Mouse (Mus musculus) brain, embryonic 14.5 days (tissue): ENCODE measurements at regions not wholly inside any gene's neighbourhood (a gene's known extent, or its start where the extent isn't known, plus 50 kb on each side); places are given as distances from the start of the nearest gene placed in this dataset.
"Not testable (repeated sequence)": the region's sequence is repeated elsewhere in the genome, so short reads cannot be mapped to it uniquely, and the experiment has no call there.

Source experiments
- DNase-seq: peaks from one replicate; pipeline ENCODE4 v3.0.0-alpha.2; 2011; ENCODE audit warnings: low read depth
- CTCF ChIP-seq: fragments of 200-500 bp; IDR thresholded peaks from 2 replicates; pipeline ENCODE4 v1.5.1; 2012; ENCODE audit warnings: inconsistent platforms, mild to moderate bottlenecking, moderate library complexity, borderline replicate concordance; ENCODE audit not compliant: insufficient read depth, insufficient read length; ENCODE audit errors: extremely low read depth
- POLR2A ChIP-seq: fragments of 200-500 bp; IDR thresholded peaks from 2 replicates; pipeline ENCODE4 v1.6.1; 2012; ENCODE audit warnings: mild to moderate bottlenecking, inconsistent platforms, borderline replicate concordance; ENCODE audit not compliant: poor library complexity, insufficient read depth, insufficient read length, severe bottlenecking; ENCODE audit errors: extremely low read depth

DNA sequence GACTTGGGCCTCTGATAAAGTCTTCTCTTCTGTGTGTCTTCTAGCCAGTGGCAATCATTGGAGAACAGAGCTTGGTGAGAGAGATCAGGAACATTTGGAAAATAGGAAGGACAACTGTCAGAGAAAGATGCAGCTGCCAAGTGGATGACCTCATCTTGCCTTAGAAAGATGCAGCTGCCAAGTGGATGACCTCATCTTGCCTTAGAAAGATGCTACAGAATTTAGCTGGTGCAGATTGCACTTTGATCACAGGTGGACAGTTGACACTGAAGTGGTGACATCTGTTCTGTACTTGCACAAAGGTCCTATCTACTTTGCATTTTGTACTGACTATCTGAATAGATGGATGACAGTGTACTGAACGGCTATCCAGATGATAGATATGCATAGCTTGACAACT is 163.1 kb downstream of the Ube2e3 start:
- DNase-seq = peak; percentile 15
- TF ChIP-seq CTCF (no peak), POLR2A (no peak)

DNA sequence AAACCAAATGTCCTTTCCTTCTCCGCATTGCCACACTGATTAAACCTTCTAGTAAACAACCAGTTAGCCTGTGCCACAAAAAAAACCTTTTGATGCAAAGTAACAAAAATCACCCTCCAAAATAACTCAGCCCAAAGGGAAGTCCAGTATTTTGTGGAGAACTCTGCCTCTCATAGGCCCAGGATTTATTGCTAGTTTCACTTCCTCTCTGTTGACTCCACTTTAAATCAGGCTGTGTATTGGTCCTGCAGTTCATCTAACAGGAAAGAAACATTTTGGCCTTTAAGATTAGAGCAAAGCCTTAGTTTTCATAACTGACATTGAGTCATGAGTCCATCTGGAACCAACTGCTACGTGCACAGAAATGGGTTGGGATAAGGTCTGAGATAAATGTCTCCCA is 168.4 kb downstream of the Ube2e3 start:
- DNase-seq = no peak
- TF ChIP-seq POLR2A (no peak), CTCF (no peak)

DNA sequence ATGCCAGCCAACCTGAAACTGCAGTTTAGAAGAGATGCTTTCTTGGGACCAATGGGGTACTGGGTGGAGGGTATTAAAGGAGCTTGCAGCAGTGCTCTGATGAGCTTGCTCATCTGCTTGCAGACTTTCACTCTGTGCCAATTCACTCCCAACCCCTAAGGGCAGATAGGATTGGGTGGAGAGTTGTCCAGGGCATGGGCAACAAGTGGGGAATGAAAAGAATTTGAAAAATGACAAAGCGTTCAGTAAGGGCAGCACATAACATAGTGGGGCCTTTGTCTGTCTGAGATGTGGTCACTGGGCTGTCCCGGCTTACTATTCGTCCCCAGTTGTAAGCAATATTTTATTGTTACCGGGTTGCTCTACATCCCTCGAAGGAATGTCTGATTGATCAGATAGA is 170.7 kb downstream of the Ube2e3 start:
- TF ChIP-seq POLR2A (no peak), CTCF (no peak)
- DNase-seq = no peak

DNA sequence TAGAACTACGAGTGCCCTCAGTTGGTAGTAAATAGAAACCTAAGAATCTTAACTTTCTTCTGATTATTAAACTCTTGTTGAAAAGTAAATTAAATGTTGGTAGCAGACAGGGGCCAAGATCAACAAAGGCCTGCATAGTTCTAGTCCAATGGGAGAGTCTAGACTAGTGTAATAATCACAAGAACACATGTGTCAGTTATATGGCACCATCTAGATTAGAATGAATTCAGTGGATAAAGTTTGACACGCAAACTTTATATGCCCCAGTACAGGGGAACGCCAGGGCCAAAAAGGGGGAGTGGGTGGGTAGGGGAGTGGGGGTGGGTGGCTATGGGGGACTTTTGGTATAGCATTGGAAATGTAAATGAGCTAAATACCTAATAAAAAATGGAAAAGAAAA is 176.9 kb downstream of the Ube2e3 start:
- DNase-seq = not testable (repeated sequence)

DNA sequence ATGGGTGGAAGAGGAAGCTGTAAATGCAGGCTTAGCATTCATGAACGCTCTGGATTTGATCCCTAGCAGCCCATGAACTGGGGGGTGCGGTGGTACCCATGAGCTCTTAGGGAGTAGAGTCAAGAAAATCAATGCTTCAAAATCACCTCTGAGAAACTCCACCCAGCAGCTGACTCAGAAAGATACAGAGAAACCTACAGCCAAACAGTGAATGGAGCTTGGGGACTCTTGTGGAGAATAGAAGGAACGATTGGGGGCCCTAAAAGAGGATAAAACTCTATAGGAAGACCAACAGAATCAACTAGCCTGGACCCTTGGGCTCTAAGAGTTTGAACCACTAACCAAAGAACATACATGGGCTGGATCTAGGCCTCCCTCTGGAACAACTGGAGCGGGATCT is 177.6 kb downstream of the Ube2e3 start:
- DNase-seq = no peak
- TF ChIP-seq POLR2A = no peak
- no peak for TF ChIP-seq CTCF

DNA sequence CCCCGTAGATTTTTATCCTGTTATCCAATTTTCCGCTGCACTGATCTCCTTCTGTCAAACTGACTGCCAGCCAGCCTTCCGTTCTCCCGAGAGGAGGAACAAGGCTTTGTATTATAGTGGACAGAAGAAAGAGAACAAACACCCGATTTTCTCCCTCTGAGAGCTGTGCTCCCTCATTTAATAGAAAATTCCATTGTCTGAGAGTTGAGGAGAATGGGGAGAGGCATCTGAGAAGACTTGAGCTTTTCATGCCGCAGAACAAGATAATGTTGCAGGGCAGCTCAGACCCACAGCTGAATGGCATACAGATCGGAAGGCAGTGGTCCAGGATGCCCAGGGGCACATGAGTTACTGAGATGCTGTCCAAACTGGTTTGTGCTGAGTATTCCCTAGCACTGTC is 180.1 kb downstream of the Ube2e3 start:
- peak; percentile 89 for DNase-seq
- TF ChIP-seq POLR2A = no peak; the same call in 1 of the 2 replicates
- TF ChIP-seq CTCF = no peak

DNA sequence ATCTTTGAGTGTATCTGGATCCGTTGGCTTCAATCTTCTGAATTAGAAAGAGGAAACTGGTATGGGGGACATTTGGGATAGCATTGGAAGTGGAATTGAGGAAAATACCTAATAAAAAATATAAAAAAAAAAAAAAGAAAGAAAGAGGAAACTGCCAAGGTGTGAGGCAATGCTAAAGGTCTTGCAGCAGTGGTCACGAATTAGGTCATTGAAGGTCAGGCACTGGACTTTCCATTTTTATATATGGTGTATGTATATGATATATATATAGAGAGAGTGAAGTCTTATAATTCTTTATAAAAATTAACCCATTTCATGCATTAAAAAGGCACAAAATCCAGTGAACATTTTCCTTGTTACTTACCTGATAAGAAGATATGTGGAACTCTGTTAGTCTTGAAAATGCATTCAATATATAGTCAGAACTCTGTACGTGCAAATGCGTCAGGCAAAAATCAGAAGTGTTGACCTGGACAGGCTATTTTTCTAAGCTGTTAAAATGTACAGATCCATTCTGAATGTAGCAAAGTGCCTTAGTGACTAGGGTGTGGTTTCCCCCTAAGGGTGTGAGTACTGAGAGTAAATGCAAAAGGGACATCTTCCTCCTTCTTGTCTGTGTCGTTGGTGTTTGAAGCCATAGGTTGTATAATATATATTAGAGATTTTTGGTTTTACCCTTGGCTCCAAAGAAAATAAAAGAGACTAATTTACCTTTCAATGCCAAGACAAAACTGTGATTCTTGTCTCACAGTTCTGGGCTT is 181.0 kb downstream of the Ube2e3 start:
- no peak for TF ChIP-seq POLR2A
- TF ChIP-seq CTCF = no peak
- no peak for DNase-seq

DNA sequence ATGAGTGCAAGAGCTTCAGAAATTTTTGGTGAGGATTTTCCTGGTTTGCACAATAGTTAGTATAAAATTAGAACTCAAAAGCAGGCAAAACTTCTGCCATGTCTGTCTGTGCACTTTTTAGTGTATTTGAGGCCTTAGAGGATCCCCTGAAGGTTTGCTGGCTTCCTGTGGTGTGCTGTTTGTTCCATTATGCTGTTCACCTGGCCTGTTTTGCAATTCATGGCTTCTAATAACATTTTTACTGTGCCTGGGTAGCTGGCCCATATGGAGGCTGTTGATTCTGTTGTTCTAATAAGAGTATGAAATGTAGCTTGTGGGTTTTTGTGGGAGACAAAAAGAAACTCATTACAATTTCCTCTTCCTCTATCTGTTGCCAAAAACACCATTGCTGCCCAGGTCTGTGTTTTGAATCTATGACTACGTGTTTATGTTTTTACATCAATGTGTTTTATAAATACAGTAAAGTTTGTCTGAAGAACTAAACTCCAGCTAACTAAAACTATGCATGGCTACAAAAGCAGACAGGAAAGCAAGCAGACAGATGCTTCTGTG is 182.6 kb downstream of the Ube2e3 start:
- TF ChIP-seq CTCF = no peak
- no peak for TF ChIP-seq POLR2A
- no peak for DNase-seq

DNA sequence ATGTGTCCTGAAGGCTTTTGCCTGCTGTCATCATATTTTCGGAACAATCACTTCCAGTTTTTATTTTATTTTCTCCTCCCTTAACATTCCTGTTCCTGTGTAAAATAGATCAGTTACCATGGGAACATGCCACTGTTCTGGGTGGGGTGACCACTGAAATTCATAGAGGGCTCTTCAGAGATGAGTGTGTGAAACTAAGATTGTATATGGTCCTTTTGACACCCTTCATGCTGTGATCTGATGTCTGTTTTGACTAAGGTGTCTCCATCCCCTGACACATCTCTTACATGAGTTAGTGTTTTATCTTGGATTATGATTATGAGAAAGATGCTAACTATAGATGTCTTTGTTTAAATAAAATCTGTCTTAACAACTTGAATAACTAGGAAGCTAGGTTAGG is 184.3 kb downstream of the Ube2e3 start:
- no peak for DNase-seq

DNA sequence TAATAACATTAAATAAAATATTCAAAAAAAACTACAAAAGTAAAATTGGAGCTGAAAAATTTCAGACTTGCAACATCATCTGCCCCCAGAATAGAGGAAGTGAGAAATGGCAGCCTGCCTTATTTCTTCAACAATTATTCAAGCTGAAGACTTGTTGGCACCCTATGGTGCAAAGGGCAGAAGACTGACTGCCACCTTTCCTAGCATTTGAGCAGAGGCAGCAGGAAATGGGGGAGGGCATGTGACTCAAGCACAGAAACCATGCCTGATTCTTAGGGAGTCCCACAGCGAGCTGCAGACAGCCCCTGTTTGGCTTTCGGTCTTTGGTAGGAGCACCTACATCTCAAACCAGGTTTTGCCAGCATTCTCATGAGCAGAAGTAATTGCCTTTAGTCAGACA is 188.2 kb downstream of the Ube2e3 start:
- no peak for TF ChIP-seq CTCF
- TF ChIP-seq POLR2A = no peak
- DNase-seq = peak; percentile 37

More for the DNA sequence above, 184.3 kb downstream of the Ube2e3 start:
- TF ChIP-seq POLR2A (no peak), CTCF (no peak)

DNA sequence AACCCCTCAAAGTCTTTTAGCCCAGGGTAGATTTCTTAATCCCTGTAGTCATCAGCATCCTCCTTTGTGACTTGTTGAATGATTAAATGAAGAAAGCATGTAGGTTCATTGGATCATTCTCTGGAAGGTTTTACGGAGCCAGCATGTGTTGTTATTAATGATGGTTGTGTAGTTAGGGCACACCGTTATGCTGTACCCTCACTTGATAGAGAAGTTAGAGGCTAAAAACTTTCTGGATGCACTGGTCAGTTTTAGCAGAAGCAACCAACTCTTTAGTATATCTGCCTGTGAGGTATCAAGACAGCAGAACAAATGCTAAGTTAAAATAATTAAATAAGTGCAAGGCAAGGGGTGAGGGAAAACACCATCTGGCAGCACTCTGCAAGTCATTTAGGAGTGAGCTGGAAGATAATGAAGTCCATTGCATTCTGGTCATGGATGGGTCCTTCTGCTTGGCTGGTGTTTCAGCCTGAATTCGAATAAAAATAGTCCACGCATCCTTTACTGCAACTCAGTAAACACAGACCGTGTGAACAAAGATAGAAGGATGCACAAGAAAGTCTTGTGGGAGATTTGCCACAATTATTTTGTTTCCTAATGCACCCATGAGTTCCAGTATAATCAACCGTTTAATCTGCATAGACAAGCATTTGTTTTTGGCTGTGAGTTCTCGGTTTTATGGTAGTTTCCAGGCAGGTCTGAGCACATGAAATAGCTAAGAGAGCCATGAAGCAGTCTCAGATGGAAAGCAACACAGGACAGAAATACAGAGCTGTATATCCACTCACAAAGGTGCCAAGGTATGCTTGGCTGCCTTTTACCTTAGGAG is 191.4 kb downstream of the Ube2e3 start:
- DNase-seq = peak; percentile 85

DNA sequence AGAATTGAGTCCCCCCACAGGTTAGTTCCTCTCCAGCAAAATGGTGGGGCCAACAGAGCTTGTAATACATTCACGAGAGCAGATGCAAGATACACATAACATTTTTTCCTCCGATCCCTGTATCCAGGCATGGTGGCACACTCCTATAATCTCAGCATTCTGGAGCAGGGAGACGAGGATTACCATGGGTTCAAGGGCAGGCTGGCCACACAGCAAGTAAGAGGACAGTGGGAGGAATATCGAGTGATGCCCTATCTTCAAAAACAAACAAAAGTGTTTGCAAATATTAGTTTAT is 192.0 kb downstream of the Ube2e3 start:
- TF ChIP-seq POLR2A (no peak), CTCF (no peak)
- DNase-seq = no peak

More for the DNA sequence above, 191.4 kb downstream of the Ube2e3 start:
- TF ChIP-seq CTCF (no peak), POLR2A (no peak)
